Mouse (Mus musculus) limb, embryonic 14.5 days (tissue): ENCODE measurements around the gene Gm17087. TPM values are rescaled to one million over a fixed set of nuclear protein-coding genes. Genes with fewer than 3 reads are reported as not detected.

Source experiments
- ATAC-seq: fragments of 200-750 bp; cut with Nextera tagmentation; 2 replicates; pipeline ENCODE4 v1.8.0; 2017; ENCODE audit warnings: low read depth, moderate number of reproducible peaks, moderate TSS enrichment; ENCODE audit not compliant: low FRiP score
- DNase-seq: peaks from one replicate; pipeline ENCODE4 v3.0.0-alpha.2; 2015; ENCODE audit warnings: low spot score
- H3K27ac ChIP-seq: fragments of 300-500 bp; sonication (generic); replicated peaks from 2 replicates; pipeline ENCODE4 v1.5.1; 2014; ENCODE audit warnings: low read depth, mild to moderate bottlenecking, low read length, moderate library complexity, mixed read lengths
- H3K27me3 ChIP-seq: fragments of 300-500 bp; sonication (generic); 2 replicates; pipeline ENCODE4 v1.6.1; 2014; ENCODE audit warnings: low read length, mixed read lengths; ENCODE audit not compliant: control insufficient read depth, insufficient read depth
- H3K36me3 ChIP-seq: fragments of 300-500 bp; sonication (generic); 2 replicates; pipeline ENCODE4 v1.6.1; 2014; ENCODE audit warnings: mild to moderate bottlenecking, low read length, moderate library complexity, mixed read lengths; ENCODE audit not compliant: control insufficient read depth, insufficient read depth
- H3K4me1 ChIP-seq: fragments of 300-500 bp; sonication (generic); 2 replicates; pipeline ENCODE4 v1.6.1; 2014; ENCODE audit warnings: antibody characterized with exemption, low read length, mixed read lengths; ENCODE audit not compliant: control insufficient read depth, insufficient read depth
- H3K4me2 ChIP-seq: fragments of 300-500 bp; sonication (generic); replicated peaks from 2 replicates; pipeline ENCODE4 v1.6.1; 2014; ENCODE audit warnings: low read depth, mild to moderate bottlenecking, low read length, moderate library complexity; ENCODE audit not compliant: severe bottlenecking
- H3K4me3 ChIP-seq: fragments of 300-500 bp; sonication (generic); replicated peaks from 2 replicates; pipeline ENCODE4 v1.5.1; 2014; ENCODE audit warnings: low read length
- H3K9ac ChIP-seq: fragments of 300-500 bp; sonication (generic); 2 replicates; pipeline ENCODE4 v1.6.1; 2014; ENCODE audit warnings: mild to moderate bottlenecking, low read depth, low read length, moderate library complexity; ENCODE audit not compliant: severe bottlenecking
- H3K9me3 ChIP-seq: fragments of 300-500 bp; sonication (generic); 2 replicates; pipeline ENCODE4 v1.6.1; 2016; ENCODE audit warnings: low read length; ENCODE audit not compliant: control insufficient read depth
- POLR2A ChIP-seq: fragments of 200-500 bp; IDR thresholded peaks from 2 replicates; pipeline ENCODE4 v1.8.0; 2012; ENCODE audit warnings: inconsistent platforms, mild to moderate bottlenecking, moderate library complexity, borderline replicate concordance; ENCODE audit not compliant: insufficient read depth, insufficient read length; ENCODE audit errors: extremely low read depth
- WGBS: fragments of 180-500 bp; shearing (Covaris S2); extraction: QIAGEN DNeasy Blood & Tissue Kit; methylation state at CpG from one replicate; pipeline ENCODE4 v1.1.7; 2014; 5-methylcytosine and 5-hydroxymethylcytosine counted together
- polyA plus RNA-seq, 2 experiments: library from polyadenylated mRNA; depleted of rRNA in 1 of 2; stranded (reverse) in 1 of 2; unstranded in 1 of 2; fragments of >200 nt; fragmentation: Nextera tagmentation in 1 of 2; extraction: Ambion mirVana in 1 of 2; gene quantifications; 2 replicates each; pipeline versions ENCODE4 v1.2.1 to v1.2.3; 2012 to 2014

The Gm17087 gene
- polyA plus RNA-seq, 2 experiments: not detected

- no peaks in the 10 kb centered on the region for H3K4me1 ChIP-seq
- no peak overlapping the region for H3K4me2 ChIP-seq
- no peak for TF ChIP-seq POLR2A
- no peaks in the 10 kb centered on the region for H3K9me3 ChIP-seq
- no peak overlapping the region for H3K9ac ChIP-seq
- H3K27ac ChIP-seq: no peak overlapping the region
- H3K27me3 ChIP-seq: no peaks in the 10 kb centered on the region
- WGBS: 87% methylated on average over 3 of the region's 3 CpGs
- no peak overlapping the region for H3K4me3 ChIP-seq
- ATAC-seq (no peak), DNase-seq (no peak)
- no peaks in the 10 kb centered on the region for H3K36me3 ChIP-seq
Observed at GRCm38 (mm10) chr17:8602976-8603375, 36.2 kb upstream of the Gm17087 start.

GRCm38 (mm10) chr17:8597790-8598189 lies 31.0 kb upstream of the Gm17087 start:
- H3K4me3 ChIP-seq: no peak overlapping the region
- no peak overlapping the region for H3K9ac ChIP-seq
- no peak overlapping the region for H3K4me2 ChIP-seq
- TF ChIP-seq POLR2A: no peak
- 10% methylated on average over 7 of the region's 7 CpGs for WGBS
- H3K36me3 ChIP-seq: no peaks in the 10 kb centered on the region
- H3K27me3 ChIP-seq: no peaks in the 10 kb centered on the region
- H3K4me1 ChIP-seq: no peaks in the 10 kb centered on the region
- H3K27ac ChIP-seq: no peak overlapping the region
- DNase-seq (peak; percentile 69), ATAC-seq (no peak)
- H3K9me3 ChIP-seq: no peaks in the 10 kb centered on the region

- no peaks in the 10 kb centered on the region for H3K4me1 ChIP-seq
- ATAC-seq (peak; percentile 55; the same call in 1 of the 2 replicates), DNase-seq (peak; percentile 62)
- no peak overlapping the region for H3K27ac ChIP-seq
- H3K27me3 ChIP-seq: no peaks in the 10 kb centered on the region
- peak overlapping the region; percentile 18 for H3K4me3 ChIP-seq
- no peaks in the 10 kb centered on the region for H3K36me3 ChIP-seq
- no peaks in the 10 kb centered on the region for H3K9me3 ChIP-seq
- no peak for TF ChIP-seq POLR2A
- 0 out of 2 replicates have a peak overlapping the region, but pooled peaks have one; percentile 21 for H3K9ac ChIP-seq
- peak overlapping the region; percentile 41 for H3K4me2 ChIP-seq
- WGBS: 16% methylated on average over 22 of the region's 22 CpGs
Observed at GRCm38 (mm10) chr17:8592427-8593277, 25.9 kb upstream of the Gm17087 start.

GRCm38 (mm10) chr17:8581579-8581978 lies 14.8 kb upstream of the Gm17087 start:
- Histone ChIP-seq H3K9me3 (no peaks in the 10 kb centered on the region), H3K36me3 (no peaks in the 10 kb centered on the region), H3K4me3 (no peak overlapping the region), H3K27ac (no peak overlapping the region), H3K4me1 (no peaks in the 10 kb centered on the region), H3K9ac (no peak overlapping the region), H3K4me2 (no peak overlapping the region), H3K27me3 (no peaks in the 10 kb centered on the region)
- DNase-seq (no peak), ATAC-seq (no peak)
- 80% methylated on average over 8 of the region's 8 CpGs for WGBS
- no peak for TF ChIP-seq POLR2A

GRCm38 (mm10) chr17:8580360-8580759 lies 13.6 kb upstream of the Gm17087 start:
- no peak for TF ChIP-seq POLR2A
- Histone ChIP-seq H3K36me3 (no peaks in the 10 kb centered on the region), H3K4me1 (no peaks in the 10 kb centered on the region), H3K27ac (no peak overlapping the region), H3K4me2 (no peak overlapping the region), H3K27me3 (no peaks in the 10 kb centered on the region), H3K4me3 (no peak overlapping the region), H3K9me3 (no peaks in the 10 kb centered on the region), H3K9ac (no peak overlapping the region)
- DNase-seq: no peak
- 65% methylated on average over 3 of the region's 3 CpGs for WGBS
- ATAC-seq: no peak
